8 mouse cellular contexts compared by ENCODE assay signal in genomic region chr10:41933536-41933935, GRCm38 (mm10).
DNase-seq lines count a peak whose midpoint lies in the region; ATAC-seq lines count a peak whose summit lies in the region.

No protein-coding gene starts in this region.

- H3K36me3 ChIP-seq in embryonic facial prominence, embryonic 10.5 days (replicated peaks), result no peaks in the 10 kb centered on the region
- no peaks in the 10 kb centered on the region for H3K36me3 ChIP-seq in limb, embryonic 11.5 days (ENCODE audit: control insufficient read depth, insufficient read depth, low read length)

- no peaks in the 10 kb centered on the region for H3K9me3 ChIP-seq in embryonic facial prominence, embryonic 10.5 days
- H3K9me3 ChIP-seq in limb, embryonic 11.5 days (ENCODE audit: control insufficient read depth, low read length), result no peaks in the 10 kb centered on the region

- H3K4me3 ChIP-seq in embryonic facial prominence, embryonic 10.5 days, result no peak overlapping the region
- no peak overlapping the region for H3K4me3 ChIP-seq in limb, embryonic 11.5 days (ENCODE audit: low read depth, low read length)

- WGBS in embryonic facial prominence, embryonic 10.5 days, result 66% methylated on average over 6 of the region's 6 CpGs
- WGBS in limb, embryonic 11.5 days, result 65% methylated on average over 6 of the region's 6 CpGs

- H3K27me3 ChIP-seq in embryonic facial prominence, embryonic 10.5 days (replicated peaks; ENCODE audit: low read depth, poor library complexity, severe bottlenecking), result no peaks in the 10 kb centered on the region; the same call in 1 of the 2 replicates
- H3K27me3 ChIP-seq in limb, embryonic 11.5 days (ENCODE audit: control insufficient read depth, insufficient read depth, low read length), result no peaks in the 10 kb centered on the region

- no peak overlapping the region for H3K9ac ChIP-seq in limb, embryonic 11.5 days (ENCODE audit: low read length)

- no peak overlapping the region for H3K4me2 ChIP-seq in limb, embryonic 11.5 days (ENCODE audit: low read depth, severe bottlenecking)

- DNase-seq in right cerebral cortex, postnatal 14 days, result peak; percentile 67
- no peak for DNase-seq in right cerebral cortex, postnatal 25 days
- DNase-seq in adrenal gland, postnatal 25 days, result peak; percentile 54
- peak; percentile 56 for DNase-seq in embryonic facial prominence, embryonic 10.5 days (ENCODE audit: low spot score)
- peak; percentile 76 for DNase-seq in heart, postnatal 4 days
- peak; percentile 55 for DNase-seq in limb, embryonic 11.5 days (ENCODE audit: low spot score)
- peak; percentile 61 for DNase-seq in retina, embryonic 14.5 days (ENCODE audit: low spot score)

- H3K4me1 ChIP-seq in embryonic facial prominence, embryonic 10.5 days, result peaks cover 30% of the 10 kb centered on the region
- peaks cover 5% of the 10 kb centered on the region for H3K4me1 ChIP-seq in limb, embryonic 11.5 days (ENCODE audit: control insufficient read depth, insufficient read depth, low read length)

- no peak for ATAC-seq in limb, embryonic 11.5 days (ENCODE audit: insufficient number of reproducible peaks, low FRiP score, low TSS enrichment, low read depth)
- ATAC-seq in inflammation-experienced regulatory T-cells, adult 6 months, result no peak

- H3K27ac ChIP-seq in embryonic facial prominence, embryonic 10.5 days (replicated peaks), result no peak overlapping the region
- no peak overlapping the region for H3K27ac ChIP-seq in limb, embryonic 11.5 days (replicated peaks; ENCODE audit: low read depth, low read length)
